Mouse (Mus musculus) neural tube, embryonic 11.5 days (tissue): ENCODE data around the gene Tmem156. TPM values are rescaled to one million over a fixed set of nuclear protein-coding genes. Genes with fewer than 3 reads are reported as not detected.

Experiments used
- ATAC-seq: fragments of 200-750 bp; cut with Nextera tagmentation; 2 replicates; pipeline ENCODE4 v1.8.0; 2017; ENCODE audit warnings: moderate number of reproducible peaks, mild to moderate bottlenecking, moderate TSS enrichment, moderate library complexity; ENCODE audit not compliant: insufficient read depth, low FRiP score, low TSS enrichment
- DNase-seq: peaks from one replicate; pipeline ENCODE4 v3.0.0-alpha.2; 2015; ENCODE audit warnings: low spot score
- H3K27ac ChIP-seq: fragments of 300-500 bp; sonication (generic); 2 replicates; pipeline ENCODE4 v1.5.1; 2014; ENCODE audit warnings: low read depth, mild to moderate bottlenecking, low read length
- H3K27me3 ChIP-seq: fragments of 300-500 bp; sonication (generic); 2 replicates; pipeline ENCODE4 v1.6.1; 2014; ENCODE audit warnings: mild to moderate bottlenecking, low read length, mixed read lengths; ENCODE audit not compliant: control insufficient read depth, insufficient read depth
- H3K36me3 ChIP-seq: fragments of 300-500 bp; sonication (generic); 2 replicates; pipeline ENCODE4 v1.6.1; 2014; ENCODE audit warnings: mild to moderate bottlenecking, low read length, moderate library complexity, mixed read lengths; ENCODE audit not compliant: control insufficient read depth, insufficient read depth
- H3K4me1 ChIP-seq: fragments of 300-500 bp; sonication (generic); 2 replicates; pipeline ENCODE4 v1.6.1; 2014; ENCODE audit warnings: low read length, mixed read lengths; ENCODE audit not compliant: control insufficient read depth, insufficient read depth
- H3K4me2 ChIP-seq: fragments of 300-500 bp; sonication (generic); 2 replicates; pipeline ENCODE4 v1.6.1; 2014; ENCODE audit warnings: low read depth, mild to moderate bottlenecking, moderate library complexity
- H3K4me3 ChIP-seq: fragments of 300-500 bp; sonication (generic); 2 replicates; pipeline ENCODE4 v1.5.1; 2014; ENCODE audit warnings: low read depth, low read length
- H3K9ac ChIP-seq: fragments of 300-500 bp; sonication (generic); 2 replicates; pipeline ENCODE4 v1.6.1; 2014; ENCODE audit warnings: mild to moderate bottlenecking, low read length
- H3K9me3 ChIP-seq: fragments of 300-500 bp; sonication (generic); 2 replicates; pipeline ENCODE4 v1.6.1; 2016; ENCODE audit warnings: low read length; ENCODE audit not compliant: control insufficient read depth
- WGBS: fragments of 180-500 bp; shearing (Covaris S2); extraction: QIAGEN DNeasy Blood & Tissue Kit; methylation state at CpG from one replicate; pipeline ENCODE4 v1.1.7; 2014; 5-methylcytosine and 5-hydroxymethylcytosine counted together
- polyA plus RNA-seq: library from polyadenylated mRNA; unstranded; fragments of >200 nt; fragmentation: Nextera tagmentation; extraction: Ambion mirVana; gene quantifications from 2 replicates; pipeline ENCODE4 v1.2.1, GENCODE M21; 2014

Tmem156 gene
- polyA plus RNA-seq, 1 experiment from 2014 or later, result 0.21 TPM

- ATAC-seq, result no peak
- no peak overlapping the region for H3K27ac ChIP-seq
- no peaks in the 10 kb centered on the region for H3K36me3 ChIP-seq
- no peak overlapping the region for H3K4me2 ChIP-seq
- H3K27me3 ChIP-seq, result no peaks in the 10 kb centered on the region
- H3K9me3 ChIP-seq, result no peaks in the 10 kb centered on the region
- no peak overlapping the region for H3K9ac ChIP-seq
- H3K4me3 ChIP-seq, result no peak overlapping the region
- no peaks in the 10 kb centered on the region for H3K4me1 ChIP-seq
- DNase-seq, result no peak
- WGBS, result 79% methylated on average over 4 of the region's 4 CpGs
Measured at GRCm38 (mm10) chr5:65073247-65073646, 18.7 kb downstream of the Tmem156 start.

DNA sequence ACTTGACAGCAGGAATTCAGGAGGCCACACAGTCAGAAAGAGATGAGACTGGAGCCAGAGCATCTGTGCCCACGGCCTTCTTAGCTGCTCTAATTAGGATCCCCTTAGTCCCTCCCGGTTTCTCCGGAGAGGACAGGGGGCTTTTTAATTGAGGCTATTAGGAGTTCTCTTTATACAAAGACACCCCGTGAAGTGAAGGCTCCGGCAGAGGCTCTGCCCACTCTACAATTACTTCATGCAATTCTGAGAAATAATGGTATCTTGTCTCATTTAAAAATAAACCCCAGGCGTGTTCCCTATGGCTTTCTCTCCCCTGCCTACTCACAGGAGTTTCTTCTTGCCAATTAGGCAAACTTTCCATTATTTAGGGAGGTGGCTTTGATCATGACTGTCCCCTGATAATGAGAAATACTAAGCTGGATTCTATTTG lies 20.2 kb downstream of the Tmem156 start:
- WGBS, result 21% methylated on average over 6 of the region's 6 CpGs
- no peaks in the 10 kb centered on the region for H3K27me3 ChIP-seq
- H3K27ac ChIP-seq, result no peak overlapping the region
- DNase-seq (no peak), ATAC-seq (no peak)
- H3K4me1 ChIP-seq, result no peaks in the 10 kb centered on the region
- H3K36me3 ChIP-seq, result no peaks in the 10 kb centered on the region
- H3K4me2 ChIP-seq, result no peak overlapping the region
- no peak overlapping the region for H3K9ac ChIP-seq
- H3K4me3 ChIP-seq, result no peak overlapping the region
- no peaks in the 10 kb centered on the region for H3K9me3 ChIP-seq

- no peak for ATAC-seq
- WGBS, result 62% methylated on average over 11 of the region's 11 CpGs
Measured at GRCm38 (mm10) chr5:65069872-65070271, 22.1 kb downstream of the Tmem156 start.

DNA sequence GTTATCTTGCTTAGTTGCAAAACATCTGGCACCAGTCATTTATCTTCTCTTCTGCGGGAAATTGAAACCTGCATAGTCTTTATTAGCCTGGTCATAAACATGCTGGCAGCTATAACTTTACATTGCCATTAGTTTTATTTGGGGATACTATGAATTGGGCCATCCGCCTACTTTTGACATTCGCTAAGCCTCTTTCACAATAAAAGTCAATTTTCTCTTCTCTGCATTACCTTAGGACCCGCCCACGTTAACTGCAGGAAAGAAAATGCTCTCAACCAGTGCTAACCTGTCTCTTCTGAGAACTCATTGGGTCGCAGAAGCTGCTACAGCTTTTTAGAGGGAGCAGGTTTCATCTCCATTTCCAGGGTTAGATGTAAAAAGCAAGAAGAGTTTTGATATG lies 23.8 kb downstream of the Tmem156 start:
- ATAC-seq (no peak), DNase-seq (no peak)
- H3K4me3 ChIP-seq, result no peak overlapping the region
- no peaks in the 10 kb centered on the region for H3K9me3 ChIP-seq
- H3K27ac ChIP-seq, result no peak overlapping the region
- H3K4me1 ChIP-seq, result no peaks in the 10 kb centered on the region
- H3K9ac ChIP-seq, result no peak overlapping the region
- no peaks in the 10 kb centered on the region for H3K36me3 ChIP-seq
- no peaks in the 10 kb centered on the region for H3K27me3 ChIP-seq
- no peak overlapping the region for H3K4me2 ChIP-seq
- 59% methylated on average over 6 of the region's 6 CpGs for whole genome bisulfite sequencing

More at GRCm38 (mm10) chr5:65069872-65070271, 22.1 kb downstream of the Tmem156 start:
- no peaks in the 10 kb centered on the region for H3K27me3 ChIP-seq
- DNase-seq, result no peak
- H3K36me3 ChIP-seq, result no peaks in the 10 kb centered on the region
- no peak overlapping the region for H3K9ac ChIP-seq
- H3K9me3 ChIP-seq, result no peaks in the 10 kb centered on the region
- no peak overlapping the region for H3K27ac ChIP-seq
- H3K4me1 ChIP-seq, result no peaks in the 10 kb centered on the region
- H3K4me3 ChIP-seq, result no peak overlapping the region
- H3K4me2 ChIP-seq, result no peak overlapping the region

DNA sequence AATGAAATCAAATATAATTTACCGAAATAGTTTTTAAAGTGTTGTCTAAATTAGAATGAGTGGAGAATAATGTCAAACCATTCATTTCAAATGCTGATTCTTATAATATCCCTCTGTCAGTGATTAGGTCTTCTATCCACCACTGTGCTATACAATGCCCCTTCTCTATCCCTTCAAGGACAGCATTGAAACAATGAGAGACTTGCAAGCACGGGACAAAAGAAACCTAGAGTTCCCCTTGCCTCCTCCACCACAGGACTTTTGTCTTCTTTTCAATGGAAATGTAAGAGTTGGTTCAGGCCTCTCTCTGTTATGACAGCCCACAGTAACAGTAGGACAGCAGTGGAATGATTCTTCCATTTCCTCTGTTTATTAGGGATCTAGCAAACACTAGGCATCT lies 28.7 kb downstream of the Tmem156 start:
- Histone ChIP-seq H3K9ac (no peak overlapping the region), H3K36me3 (no peaks in the 10 kb centered on the region), H3K4me2 (no peak overlapping the region), H3K27ac (no peak overlapping the region), H3K4me1 (no peaks in the 10 kb centered on the region), H3K27me3 (no peaks in the 10 kb centered on the region), H3K9me3 (no peaks in the 10 kb centered on the region), H3K4me3 (no peak overlapping the region)
- ATAC-seq, result no peak
- 83% methylated on average over 2 of the region's 2 CpGs for WGBS
- DNase-seq, result no peak

GRCm38 (mm10) chr5:65062236-65062635 lies 29.7 kb downstream of the Tmem156 start:
- Histone ChIP-seq H3K4me3 (no peak overlapping the region), H3K36me3 (no peaks in the 10 kb centered on the region), H3K4me2 (no peak overlapping the region), H3K4me1 (no peaks in the 10 kb centered on the region), H3K9me3 (no peaks in the 10 kb centered on the region), H3K27me3 (no peaks in the 10 kb centered on the region), H3K9ac (no peak overlapping the region), H3K27ac (no peak overlapping the region)
- no peak for ATAC-seq
- WGBS, result 94% methylated on average over 4 of the region's 4 CpGs
- no peak for DNase-seq

DNA sequence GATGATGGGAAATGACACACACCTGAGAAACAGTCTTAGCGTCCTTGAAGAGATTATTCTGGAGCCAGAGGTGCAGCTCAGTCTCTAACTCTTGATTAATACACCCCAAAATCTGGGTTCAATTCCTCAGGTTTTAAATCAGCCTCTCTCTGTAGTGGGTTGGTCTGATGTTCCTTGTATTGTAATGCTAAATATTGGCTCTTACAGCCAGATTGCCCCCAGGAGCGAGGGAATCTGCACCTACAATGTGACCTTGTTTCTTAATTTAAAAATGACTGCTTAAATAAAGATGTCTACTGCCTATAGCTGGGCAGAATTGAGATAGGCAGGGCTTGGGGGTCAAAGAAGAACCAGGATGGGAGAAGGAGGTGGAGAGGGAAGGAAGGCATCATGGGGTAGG lies 32.1 kb downstream of the Tmem156 start:
- no peak overlapping the region for H3K4me3 ChIP-seq
- H3K27ac ChIP-seq, result no peak overlapping the region
- H3K9ac ChIP-seq, result no peak overlapping the region
- ATAC-seq (no peak), DNase-seq (no peak)
- H3K27me3 ChIP-seq, result no peaks in the 10 kb centered on the region
- no peaks in the 10 kb centered on the region for H3K9me3 ChIP-seq
- 77% methylated on average over 2 of the region's 2 CpGs for WGBS
- H3K36me3 ChIP-seq, result no peaks in the 10 kb centered on the region
- H3K4me1 ChIP-seq, result no peaks in the 10 kb centered on the region
- H3K4me2 ChIP-seq, result no peak overlapping the region

GRCm38 (mm10) chr5:65057596-65057995 lies 34.3 kb downstream of the Tmem156 start:
- Histone ChIP-seq H3K4me3 (no peak overlapping the region), H3K36me3 (no peaks in the 10 kb centered on the region), H3K4me1 (no peaks in the 10 kb centered on the region), H3K9me3 (no peaks in the 10 kb centered on the region), H3K9ac (no peak overlapping the region), H3K27ac (no peak overlapping the region), H3K27me3 (no peaks in the 10 kb centered on the region), H3K4me2 (no peak overlapping the region)
- DNase-seq, result no peak
- 94% methylated on average over 6 of the region's 6 CpGs for WGBS
- no peak for ATAC-seq

DNA sequence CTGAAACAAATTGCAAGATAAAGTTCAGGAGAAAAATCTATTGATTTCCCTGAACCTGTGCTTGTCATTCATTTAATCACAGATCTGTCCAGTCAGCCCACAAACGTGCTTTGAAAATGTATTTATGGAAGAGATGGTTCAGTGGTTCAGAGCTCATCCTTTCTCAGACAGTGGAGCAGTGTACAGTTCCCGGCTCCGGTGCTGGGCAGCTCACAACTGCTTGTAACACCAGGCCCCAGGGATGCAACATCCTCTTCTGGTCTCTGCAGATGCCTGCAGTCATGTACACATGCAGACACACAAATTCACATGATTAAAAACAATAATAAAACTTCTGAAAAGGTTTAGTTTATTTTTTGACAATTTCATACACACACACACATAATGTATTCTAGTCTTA lies 40.4 kb downstream of the Tmem156 start:
- DNase-seq, result no peak
- Histone ChIP-seq H3K4me3 (no peak overlapping the region), H3K4me1 (no peaks in the 10 kb centered on the region), H3K27ac (no peak overlapping the region), H3K9ac (no peak overlapping the region), H3K4me2 (no peak overlapping the region), H3K27me3 (no peaks in the 10 kb centered on the region), H3K36me3 (no peaks in the 10 kb centered on the region), H3K9me3 (no peaks in the 10 kb centered on the region)
- WGBS, result 78% methylated on average over 3 of the region's 3 CpGs
- ATAC-seq, result no peak
